Mouse (Mus musculus) liver, embryonic 14.5 days (tissue): ENCODE data around the gene Prelp.

ENCODE experiments used
- CTCF ChIP-seq: IDR thresholded peaks from 2 replicates; pipeline ENCODE4 v1.5.1; 2016; ENCODE audit warnings: antibody characterized with exemption, low read depth, control low read depth
- EP300 ChIP-seq: IDR thresholded peaks from 2 replicates; pipeline ENCODE4 v1.6.1; 2016; ENCODE audit warnings: antibody characterized with exemption, low read depth

- TF ChIP-seq CTCF (no peak), EP300 (no peak)
Measured at GRCm38 (mm10) chr1:133925223-133925622, 4.0 kb upstream of the Prelp start.
